Mouse (Mus musculus) limb, embryonic 11.5 days (tissue): ENCODE data around the gene Lrrc39. TPM values are rescaled to one million over a fixed set of nuclear protein-coding genes. Genes with fewer than 3 reads are reported as not detected.
"Not testable (repeated sequence)": the region's sequence is repeated elsewhere in the genome, so short reads cannot be mapped to it uniquely, and the experiment has no call there.

Experiments used
- ATAC-seq: fragments of 200-750 bp; cut with Nextera tagmentation; 2 replicates; pipeline ENCODE4 v1.8.0; 2017; ENCODE audit warnings: low read depth; ENCODE audit not compliant: insufficient number of reproducible peaks, low FRiP score, low TSS enrichment
- DNase-seq: peaks from one replicate; pipeline ENCODE4 v3.0.0-alpha.2; 2015; ENCODE audit warnings: low spot score
- H3K27ac ChIP-seq: fragments of 300-500 bp; sonication (generic); replicated peaks from 2 replicates; pipeline ENCODE4 v1.5.1; 2014; ENCODE audit warnings: low read depth, mild to moderate bottlenecking, low read length
- H3K27me3 ChIP-seq: fragments of 300-500 bp; sonication (generic); 2 replicates; pipeline ENCODE4 v1.6.1; 2014; ENCODE audit warnings: mild to moderate bottlenecking, low read length, mixed read lengths; ENCODE audit not compliant: control insufficient read depth, insufficient read depth
- H3K36me3 ChIP-seq: fragments of 300-500 bp; sonication (generic); 2 replicates; pipeline ENCODE4 v1.6.1; 2014; ENCODE audit warnings: mild to moderate bottlenecking, low read length, moderate library complexity, mixed read lengths; ENCODE audit not compliant: control insufficient read depth, insufficient read depth
- H3K4me1 ChIP-seq: fragments of 300-500 bp; sonication (generic); 2 replicates; pipeline ENCODE4 v1.6.1; 2014; ENCODE audit warnings: low read length, mixed read lengths; ENCODE audit not compliant: control insufficient read depth, insufficient read depth
- H3K4me2 ChIP-seq: fragments of 300-500 bp; sonication (generic); 2 replicates; pipeline ENCODE4 v1.6.1; 2014; ENCODE audit warnings: low read depth, mild to moderate bottlenecking, moderate library complexity; ENCODE audit not compliant: severe bottlenecking
- H3K4me3 ChIP-seq: fragments of 300-500 bp; sonication (generic); 2 replicates; pipeline ENCODE4 v1.5.1; 2014; ENCODE audit warnings: low read depth, low read length
- H3K9ac ChIP-seq: fragments of 300-500 bp; sonication (generic); 2 replicates; pipeline ENCODE4 v1.6.1; 2014; ENCODE audit warnings: mild to moderate bottlenecking, low read length
- H3K9me3 ChIP-seq: fragments of 300-500 bp; sonication (generic); 2 replicates; pipeline ENCODE4 v1.6.1; 2016; ENCODE audit warnings: low read length; ENCODE audit not compliant: control insufficient read depth
- WGBS: fragments of 180-500 bp; shearing (Covaris S2); extraction: QIAGEN DNeasy Blood & Tissue Kit; methylation state at CpG from one replicate; pipeline ENCODE4 v1.1.7; 2014; 5-methylcytosine and 5-hydroxymethylcytosine counted together
- polyA plus RNA-seq: library from polyadenylated mRNA; unstranded; fragments of >200 nt; fragmentation: Nextera tagmentation; extraction: Ambion mirVana; gene quantifications from 2 replicates; pipeline ENCODE4 v1.2.1, GENCODE M21; 2014

The Lrrc39 gene
- polyA plus RNA-seq, 1 experiment from 2014 or later, result 0.79 TPM

- Histone ChIP-seq H3K9ac (no peak overlapping the region), H3K9me3 (no peaks in the 10 kb centered on the region), H3K27ac (no peak overlapping the region), H3K4me1 (no peaks in the 10 kb centered on the region), H3K36me3 (no peaks in the 10 kb centered on the region), H3K27me3 (no peaks in the 10 kb centered on the region), H3K4me2 (no peak overlapping the region), H3K4me3 (no peak overlapping the region)
- DNase-seq (no peak), ATAC-seq (no peak)
- WGBS, result 90% methylated on average over 5 of the region's 5 CpGs
These were observed 15.3 kb upstream of the Lrrc39 start for GRCm38 (mm10) chr3:116547430-116547829.

DNA sequence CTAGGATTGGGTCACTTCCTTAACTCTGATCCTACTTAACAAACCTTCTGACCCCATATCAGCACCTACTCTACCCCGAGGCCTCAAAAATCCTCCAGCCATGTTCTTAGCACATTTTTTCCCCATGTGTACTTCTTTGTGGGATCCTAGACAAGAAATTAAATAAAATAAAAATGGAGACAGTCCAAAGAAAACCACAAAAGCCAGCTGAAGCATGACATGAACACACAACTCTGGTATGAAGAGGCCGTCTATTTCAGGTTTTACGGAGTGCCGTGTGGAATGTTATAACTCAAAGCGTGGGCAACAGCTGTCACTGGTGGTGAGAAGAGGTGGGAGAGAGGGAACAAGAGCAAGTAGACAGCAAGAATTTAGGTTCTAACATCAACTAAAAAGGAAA is 11.4 kb upstream of the Lrrc39 start:
- DNase-seq, result no peak
- ATAC-seq, result no peak

DNA sequence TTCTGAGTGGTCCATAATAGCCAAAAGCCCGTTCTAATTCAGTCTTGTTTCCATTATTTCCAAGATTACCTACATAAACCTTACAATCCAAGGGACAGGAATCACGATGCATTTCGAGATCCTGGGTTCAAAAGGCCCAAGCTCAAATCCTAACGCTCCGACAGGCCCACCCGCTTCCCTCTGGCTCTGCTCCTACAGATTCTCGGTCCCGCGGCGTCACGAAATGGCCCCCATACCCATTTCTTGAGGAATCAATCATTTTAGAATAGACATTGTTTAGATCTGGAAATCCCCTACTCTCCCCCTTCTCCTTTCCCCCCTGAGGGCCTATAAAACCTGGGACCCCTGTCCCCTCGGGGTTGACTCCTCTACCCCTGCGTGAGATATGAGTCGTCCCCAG is 1.5 kb upstream of the Lrrc39 start:
- not testable (repeated sequence) for H3K9ac ChIP-seq, DNase-seq, H3K4me2 ChIP-seq, H3K27me3 ChIP-seq, H3K27ac ChIP-seq, ATAC-seq, H3K36me3 ChIP-seq, H3K4me3 ChIP-seq, H3K9me3 ChIP-seq, H3K4me1 ChIP-seq
- WGBS, result 92% methylated on average over 13 of the region's 14 CpGs

More for the DNA sequence above, 11.4 kb upstream of the Lrrc39 start:
- Histone ChIP-seq H3K9me3 (no peaks in the 10 kb centered on the region), H3K4me3 (no peak overlapping the region), H3K27ac (no peak overlapping the region), H3K4me2 (no peak overlapping the region), H3K27me3 (no peaks in the 10 kb centered on the region), H3K9ac (no peak overlapping the region), H3K36me3 (no peaks in the 10 kb centered on the region), H3K4me1 (no peaks in the 10 kb centered on the region)
- WGBS, result 94% methylated on average over 5 of the region's 5 CpGs

DNA sequence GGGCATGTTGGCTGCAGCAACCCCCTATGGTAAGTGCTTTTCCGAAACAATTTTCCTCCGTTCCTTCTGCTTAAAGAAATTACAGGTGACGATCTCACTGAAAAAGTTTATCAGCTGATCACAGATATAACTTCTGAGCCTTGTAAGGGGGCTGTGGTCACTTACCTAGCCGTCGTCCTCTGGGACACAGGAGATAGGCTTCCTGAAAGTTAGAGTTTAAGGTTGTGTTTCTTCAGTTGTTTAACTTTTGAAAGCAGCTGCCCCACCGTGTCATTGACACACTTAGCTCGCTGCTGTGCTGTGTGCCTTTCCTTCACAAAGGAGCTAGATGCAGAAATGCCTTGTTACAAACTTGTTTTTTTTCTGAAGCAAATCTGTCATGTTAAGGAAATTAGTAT is 321 bp downstream of the Lrrc39 start:
- ATAC-seq (no peak), DNase-seq (no peak)
- Histone ChIP-seq H3K36me3 (no peaks in the 10 kb centered on the region), H3K4me3 (no peak overlapping the region), H3K27ac (no peak overlapping the region), H3K4me2 (no peak overlapping the region), H3K27me3 (no peaks in the 10 kb centered on the region), H3K9ac (no peak overlapping the region), H3K4me1 (no peaks in the 10 kb centered on the region), H3K9me3 (no peaks in the 10 kb centered on the region)
- 81% methylated on average over 7 of the region's 7 CpGs for WGBS

DNA sequence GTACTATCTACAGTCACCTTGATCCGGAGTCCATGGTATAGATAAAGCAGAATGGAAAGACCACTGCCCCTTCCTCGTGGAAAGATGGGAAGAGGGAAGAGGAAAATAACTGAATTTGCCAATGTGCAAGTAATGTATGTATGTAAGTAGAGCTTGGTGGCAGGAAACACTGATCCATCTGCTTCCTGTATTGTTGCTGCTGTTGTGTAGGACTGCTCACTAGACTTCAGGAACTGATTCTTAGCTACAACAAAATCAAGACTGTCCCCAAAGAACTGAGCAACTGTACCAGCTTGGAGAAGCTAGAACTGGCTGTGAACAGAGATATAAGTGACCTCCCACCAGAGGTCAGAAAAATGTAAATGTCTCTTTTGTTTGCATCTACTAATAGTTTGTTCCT is 7.9 kb downstream of the Lrrc39 start:
- Histone ChIP-seq H3K9me3 (no peaks in the 10 kb centered on the region), H3K27ac (no peak overlapping the region), H3K4me1 (no peaks in the 10 kb centered on the region), H3K36me3 (no peaks in the 10 kb centered on the region), H3K9ac (no peak overlapping the region), H3K4me2 (no peak overlapping the region), H3K4me3 (no peak overlapping the region), H3K27me3 (no peaks in the 10 kb centered on the region)
- ATAC-seq (no peak), DNase-seq (no peak)
- WGBS, result 72% methylated on average over 2 of the region's 2 CpGs

GRCm38 (mm10) chr3:116577286-116577685 is 14.5 kb downstream of the Lrrc39 start:
- Histone ChIP-seq H3K27me3 (no peaks in the 10 kb centered on the region), H3K4me1 (no peaks in the 10 kb centered on the region), H3K9me3 (no peaks in the 10 kb centered on the region), H3K4me2 (no peak overlapping the region), H3K9ac (no peak overlapping the region), H3K4me3 (no peak overlapping the region), H3K36me3 (peaks cover 4% of the 10 kb centered on the region; the same call in 1 of the 2 replicates), H3K27ac (no peak overlapping the region)
- no peak for DNase-seq
- WGBS, result 68% methylated on average over 3 of the region's 3 CpGs
- ATAC-seq, result no peak

DNA sequence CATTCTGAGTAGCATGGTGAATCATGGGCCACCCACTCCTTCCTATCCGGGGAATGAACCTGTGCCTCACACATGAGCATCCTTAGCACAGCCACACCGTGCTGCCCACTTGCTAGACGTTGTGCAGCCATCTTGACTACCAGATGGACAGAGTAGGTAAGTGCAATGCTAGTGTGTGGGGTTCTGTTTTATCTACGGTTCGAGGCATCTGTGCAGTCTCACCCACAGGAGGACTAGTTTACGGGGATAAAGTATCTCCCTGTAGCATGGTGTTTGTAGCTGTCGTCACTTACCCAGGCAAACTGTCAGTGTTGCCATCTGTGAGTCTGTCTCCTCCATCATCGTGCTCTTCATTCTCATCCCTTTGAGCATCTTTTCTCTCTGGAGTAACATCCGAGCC is 19.4 kb downstream of the Lrrc39 start:
- Histone ChIP-seq H3K4me1 (no peaks in the 10 kb centered on the region), H3K36me3 (peaks cover 15% of the 10 kb centered on the region), H3K9ac (no peak overlapping the region), H3K27ac (no peak overlapping the region), H3K9me3 (no peaks in the 10 kb centered on the region), H3K4me2 (no peak overlapping the region), H3K27me3 (no peaks in the 10 kb centered on the region), H3K4me3 (no peak overlapping the region)
- WGBS, result 96% methylated on average over 9 of the region's 9 CpGs
- DNase-seq (no peak), ATAC-seq (no peak)

GRCm38 (mm10) chr3:116594076-116594727 is 31.4 kb downstream of the Lrrc39 start:
- ATAC-seq (peak; percentile 69), DNase-seq (no peak)
- Histone ChIP-seq H3K27ac (no peak overlapping the region), H3K9me3 (no peaks in the 10 kb centered on the region), H3K27me3 (no peaks in the 10 kb centered on the region), H3K4me3 (peak overlapping the region; percentile 61), H3K4me2 (peak overlapping the region; percentile 26), H3K4me1 (no peaks in the 10 kb centered on the region), H3K36me3 (peaks cover 6% of the 10 kb centered on the region; the same call in 1 of the 2 replicates), H3K9ac (peak overlapping the region; percentile 84)
- WGBS, result 2% methylated on average over 21 of the region's 22 CpGs
